Mouse (Mus musculus): ENCODE results near the gene Ntn5. TPM values are rescaled to one million over a fixed set of nuclear protein-coding genes. Genes with fewer than 3 reads are reported as not detected.

The Ntn5 gene
- polyA plus RNA-seq, 1 experiment from 2014 or later: 0.39 TPM

GRCm38 (mm10) chr7:45704046-45704559, 20.3 kb downstream of the Ntn5 start:
- Histone ChIP-seq H3K27me3 (ENCODE audit: insufficient read depth, poor library complexity, severe bottlenecking) (peaks cover 26% of the 10 kb centered on the region), H3K4me3 (peak overlapping the region; percentile 79), H3K27ac (peak overlapping the region; percentile 91), H3K4me1 (replicated peaks) (peaks cover 81% of the 10 kb centered on the region), H3K36me3 (no peaks in the 10 kb centered on the region), H3K9me3 (no peaks in the 10 kb centered on the region)
- DNase-seq (ENCODE audit: low spot score): peak; percentile 77
- under 1% methylated on average over 13 of the region's 13 CpGs for WGBS

GRCm38 (mm10) chr7:45704730-45705442, 21.1 kb downstream of the Ntn5 start, which contains the start of gene Dbp:
TSS of gene Dbp (plus strand) at chr7:45705088.
- peaks cover 4% of the 10 kb centered on the region for H3K36me3 ChIP-seq
- H3K9me3 ChIP-seq: no peaks in the 10 kb centered on the region
- H3K4me3 ChIP-seq: peak within 1 kb of the TSS; percentile 79
- H3K27me3 ChIP-seq (ENCODE audit: insufficient read depth, poor library complexity, severe bottlenecking): peaks cover 18% of the 10 kb centered on the region
- WGBS: under 1% methylated on average over 36 of the region's 36 CpGs
- DNase-seq (ENCODE audit: low spot score): peak; percentile 100
- peak within 1 kb of the TSS; percentile 91 for H3K27ac ChIP-seq
- peaks cover 81% of the 10 kb centered on the region for H3K4me1 ChIP-seq (replicated peaks)

GRCm38 (mm10) chr7:45705443-45705864, 21.6 kb downstream of the Ntn5 start:
- no peak for DNase-seq (ENCODE audit: low spot score)
- H3K27me3 ChIP-seq (ENCODE audit: insufficient read depth, poor library complexity, severe bottlenecking): peaks cover 13% of the 10 kb centered on the region
- H3K36me3 ChIP-seq: peaks cover 10% of the 10 kb centered on the region
- H3K27ac ChIP-seq: peak overlapping the region; percentile 91
- WGBS: under 1% methylated on average over 21 of the region's 21 CpGs
- peaks cover 81% of the 10 kb centered on the region for H3K4me1 ChIP-seq (replicated peaks)
- H3K4me3 ChIP-seq: peak overlapping the region; percentile 79
- H3K9me3 ChIP-seq: no peaks in the 10 kb centered on the region

- Histone ChIP-seq H3K9me3 (no peaks in the 10 kb centered on the region), H3K4me3 (peak overlapping the region; percentile 79), H3K36me3 (peaks cover 14% of the 10 kb centered on the region), H3K27me3 (ENCODE audit: insufficient read depth, poor library complexity, severe bottlenecking) (peaks cover 9% of the 10 kb centered on the region), H3K27ac (peak overlapping the region; percentile 91), H3K4me1 (replicated peaks) (peaks cover 81% of the 10 kb centered on the region)
- under 1% methylated on average over 7 of the region's 7 CpGs for WGBS
- peak; percentile 61 for DNase-seq (ENCODE audit: low spot score)
Measured at GRCm38 (mm10) chr7:45705873-45706281, 22.1 kb downstream of the Ntn5 start.

GRCm38 (mm10) chr7:45706721-45707241, 23.0 kb downstream of the Ntn5 start:
- Histone ChIP-seq H3K9me3 (no peaks in the 10 kb centered on the region), H3K4me1 (replicated peaks) (peaks cover 76% of the 10 kb centered on the region), H3K4me3 (peak overlapping the region; percentile 79), H3K36me3 (peaks cover 23% of the 10 kb centered on the region), H3K27ac (peak overlapping the region; percentile 91), H3K27me3 (ENCODE audit: insufficient read depth, poor library complexity, severe bottlenecking) (no peaks in the 10 kb centered on the region)
- peak; percentile 83 for DNase-seq (ENCODE audit: low spot score)
- WGBS: 1% methylated on average over 45 of the region's 45 CpGs

GRCm38 (mm10) chr7:45707375-45707967, 23.6 kb downstream of the Ntn5 start:
- Histone ChIP-seq H3K27me3 (ENCODE audit: insufficient read depth, poor library complexity, severe bottlenecking) (no peaks in the 10 kb centered on the region), H3K27ac (peak overlapping the region; percentile 91), H3K4me1 (replicated peaks) (peaks cover 76% of the 10 kb centered on the region), H3K9me3 (no peaks in the 10 kb centered on the region), H3K4me3 (peak overlapping the region; percentile 79), H3K36me3 (peaks cover 30% of the 10 kb centered on the region)
- DNase-seq (ENCODE audit: low spot score): peak; percentile 88
- under 1% methylated on average over 27 of the region's 27 CpGs for WGBS

GRCm38 (mm10) chr7:45708221-45708761, 24.5 kb downstream of the Ntn5 start:
- Histone ChIP-seq H3K27me3 (ENCODE audit: insufficient read depth, poor library complexity, severe bottlenecking) (no peaks in the 10 kb centered on the region), H3K27ac (peak overlapping the region; percentile 91), H3K9me3 (no peaks in the 10 kb centered on the region), H3K4me1 (replicated peaks) (peaks cover 73% of the 10 kb centered on the region), H3K36me3 (peaks cover 38% of the 10 kb centered on the region), H3K4me3 (peak overlapping the region; percentile 79)
- WGBS: 48% methylated on average over 13 of the region's 13 CpGs
- DNase-seq (ENCODE audit: low spot score): no peak

- Histone ChIP-seq H3K27me3 (ENCODE audit: insufficient read depth, poor library complexity, severe bottlenecking) (no peaks in the 10 kb centered on the region), H3K4me1 (replicated peaks) (peaks cover 68% of the 10 kb centered on the region), H3K27ac (no peak overlapping the region), H3K9me3 (no peaks in the 10 kb centered on the region), H3K36me3 (peaks cover 44% of the 10 kb centered on the region), H3K4me3 (peak overlapping the region; percentile 79; the same call in 1 of the 2 replicates)
- WGBS: 44% methylated on average over 6 of the region's 6 CpGs
- DNase-seq (ENCODE audit: low spot score): peak; percentile 58
Measured at GRCm38 (mm10) chr7:45709036-45709435, 25.2 kb downstream of the Ntn5 start.

GRCm38 (mm10) chr7:45709677-45710355, 26.0 kb downstream of the Ntn5 start:
- H3K27ac ChIP-seq: peak overlapping the region; percentile 64; the same call in 1 of the 2 replicates

GRCm38 (mm10) chr7:45710477-45711191, 26.8 kb downstream of the Ntn5 start:
- H3K4me3 ChIP-seq: no peak overlapping the region

More at GRCm38 (mm10) chr7:45709677-45710355, 26.0 kb downstream of the Ntn5 start:
- Histone ChIP-seq H3K4me1 (replicated peaks) (peaks cover 72% of the 10 kb centered on the region), H3K9me3 (no peaks in the 10 kb centered on the region), H3K36me3 (peaks cover 44% of the 10 kb centered on the region), H3K4me3 (no peak overlapping the region), H3K27me3 (ENCODE audit: insufficient read depth, poor library complexity, severe bottlenecking) (no peaks in the 10 kb centered on the region)
- DNase-seq (ENCODE audit: low spot score): no peak
- 66% methylated on average over 14 of the region's 14 CpGs for WGBS

GRCm38 (mm10) chr7:45711316-45712021, 27.6 kb downstream of the Ntn5 start:
- peaks cover 44% of the 10 kb centered on the region for H3K36me3 ChIP-seq
- 0 out of 2 replicates have a peak overlapping the region, but pooled peaks have one; percentile 5 for H3K4me3 ChIP-seq
- 92% methylated on average over 24 of the region's 24 CpGs for WGBS

More at GRCm38 (mm10) chr7:45710477-45711191, 26.8 kb downstream of the Ntn5 start:
- no peak overlapping the region for H3K27ac ChIP-seq
- H3K4me1 ChIP-seq (replicated peaks): peaks cover 73% of the 10 kb centered on the region
- WGBS: 95% methylated on average over 20 of the region's 20 CpGs
- H3K9me3 ChIP-seq: no peaks in the 10 kb centered on the region
- H3K27me3 ChIP-seq (ENCODE audit: insufficient read depth, poor library complexity, severe bottlenecking): no peaks in the 10 kb centered on the region
- H3K36me3 ChIP-seq: peaks cover 44% of the 10 kb centered on the region
- DNase-seq (ENCODE audit: low spot score): no peak

More at GRCm38 (mm10) chr7:45711316-45712021, 27.6 kb downstream of the Ntn5 start:
- no peak overlapping the region for H3K27ac ChIP-seq
- no peak for DNase-seq (ENCODE audit: low spot score)
- no peaks in the 10 kb centered on the region for H3K27me3 ChIP-seq (ENCODE audit: insufficient read depth, poor library complexity, severe bottlenecking)
- peaks cover 73% of the 10 kb centered on the region for H3K4me1 ChIP-seq (replicated peaks)
- no peaks in the 10 kb centered on the region for H3K9me3 ChIP-seq
